Mouse (Mus musculus): ENCODE data around the gene Nsun2. TPM values are rescaled to one million over a fixed set of nuclear protein-coding genes. Genes with fewer than 3 reads are reported as not detected.

The Nsun2 gene
- polyA plus RNA-seq (2014; fragmentation: Nextera tagmentation; extraction: Ambion mirVana) = 110 and 116 TPM in 2 replicates

DNA sequence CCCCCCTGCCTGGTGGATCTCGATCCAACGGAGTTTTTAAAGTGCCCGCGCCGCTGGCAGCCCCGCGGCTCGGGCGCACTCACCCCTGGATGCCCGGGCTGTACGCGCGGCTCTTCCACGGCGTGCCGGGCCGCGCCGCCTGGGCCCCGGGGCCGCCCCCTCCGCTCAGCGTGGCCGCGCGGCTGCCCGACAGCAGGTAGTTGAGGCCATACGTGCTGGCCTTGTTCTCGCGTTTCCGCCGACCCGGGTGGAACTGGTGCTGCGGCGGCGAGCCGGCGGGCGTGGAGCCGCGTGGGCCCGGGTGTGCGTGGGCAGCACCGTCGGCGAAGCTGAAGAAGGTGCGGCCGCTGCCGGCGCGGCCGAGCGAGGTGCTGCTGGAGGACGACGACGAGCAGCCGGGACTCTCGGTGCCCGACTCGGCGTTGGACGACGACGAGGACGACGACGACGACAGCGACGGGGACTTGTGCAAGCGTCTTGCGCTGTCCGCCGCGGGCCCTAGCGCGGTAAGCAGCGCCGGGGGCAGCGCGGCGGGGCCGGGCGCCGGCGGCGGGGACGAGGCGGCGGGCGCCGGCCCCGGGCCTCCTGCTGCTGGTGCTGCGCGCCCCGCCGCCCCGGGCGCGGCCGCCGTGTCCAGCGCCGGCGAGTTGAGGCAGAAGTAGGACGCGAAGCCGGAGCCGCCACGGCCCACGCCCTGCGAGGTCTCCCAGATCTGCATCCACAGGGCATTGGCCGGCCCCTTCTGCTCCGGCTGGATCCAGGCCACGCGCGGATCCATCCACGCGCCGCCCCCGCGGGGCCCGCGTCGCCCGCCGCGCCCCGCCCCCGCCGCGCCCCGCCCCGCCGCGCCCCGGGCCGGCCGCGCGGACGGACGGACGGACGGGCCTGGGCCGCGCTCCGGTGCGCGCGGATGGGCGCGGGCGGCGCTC, at the start of gene Nsun2:
Nsun2 (plus strand) TSS at position 342 of the 929 bp plus-strand sequence.
- no peak for ATAC-seq (ENCODE audit: insufficient number of reproducible peaks, insufficient read depth, low FRiP score, low read depth)
- Histone ChIP-seq H3K9me3 (ENCODE audit: control insufficient read depth, low read depth, low read length) (no peaks in the 10 kb centered on the region), H3K27ac (ENCODE audit: low read length) (peak within 1 kb of the TSS; percentile 83), H3K4me1 (ENCODE audit: control insufficient read depth, insufficient read depth, low read length) (peaks cover 32% of the 10 kb centered on the region), H3K4me3 (ENCODE audit: low read depth, low read length) (peak within 1 kb of the TSS; percentile 97), H3K27me3 (ENCODE audit: control insufficient read depth, insufficient read depth, low read length) (no peaks in the 10 kb centered on the region), H3K9ac (replicated peaks; ENCODE audit: low read depth, low read length) (peak within 1 kb of the TSS; percentile 92), H3K36me3 (ENCODE audit: control insufficient read depth, insufficient read depth, low read length) (peaks cover 6% of the 10 kb centered on the region; the same call in 1 of the 2 replicates), H3K4me2 (replicated peaks; ENCODE audit: low read depth, low read length) (peak within 1 kb of the TSS; percentile 61)
- WGBS = under 1% methylated on average over 107 of the region's 155 CpGs

DNA sequence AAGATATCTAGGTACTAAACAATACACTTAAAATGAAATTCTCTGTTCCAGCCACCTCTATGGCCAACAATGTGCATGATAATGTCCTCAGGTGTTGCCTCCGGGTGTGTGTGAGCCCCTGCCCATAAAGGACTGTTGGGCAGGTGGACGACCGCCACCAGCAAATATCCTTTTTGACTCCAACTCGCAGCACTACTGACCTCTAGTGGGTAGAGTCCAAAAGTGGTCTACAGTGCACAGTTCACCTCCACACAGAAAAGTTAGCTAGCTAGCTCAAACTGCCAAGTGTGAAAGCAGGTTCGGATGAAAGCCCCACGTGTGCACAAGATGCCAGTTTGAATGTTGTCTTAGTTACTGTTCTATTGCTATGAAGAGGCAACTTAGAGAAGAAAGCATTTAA, 48.2 kb upstream of the Nsun2 start:
- H3K9me3 ChIP-seq (ENCODE audit: control insufficient read depth, low read depth, low read length) = no peaks in the 10 kb centered on the region
- WGBS = 16% methylated on average over 6 of the region's 6 CpGs
- H3K36me3 ChIP-seq (ENCODE audit: control insufficient read depth, insufficient read depth, low read length) = no peaks in the 10 kb centered on the region
- no peak overlapping the region for H3K9ac ChIP-seq (replicated peaks; ENCODE audit: low read depth, low read length)
- H3K4me2 ChIP-seq (replicated peaks; ENCODE audit: low read depth, low read length) = no peak overlapping the region
- H3K4me1 ChIP-seq (ENCODE audit: control insufficient read depth, insufficient read depth, low read length) = peaks cover 6% of the 10 kb centered on the region; the same call in 1 of the 2 replicates
- H3K27ac ChIP-seq (ENCODE audit: low read length) = no peak overlapping the region
- ATAC-seq (ENCODE audit: insufficient number of reproducible peaks, insufficient read depth, low FRiP score, low read depth) = no peak
- H3K4me3 ChIP-seq (ENCODE audit: low read depth, low read length) = no peak overlapping the region
- peaks cover 4% of the 10 kb centered on the region; the same call in 1 of the 2 replicates for H3K27me3 ChIP-seq (ENCODE audit: control insufficient read depth, insufficient read depth, low read length)

DNA sequence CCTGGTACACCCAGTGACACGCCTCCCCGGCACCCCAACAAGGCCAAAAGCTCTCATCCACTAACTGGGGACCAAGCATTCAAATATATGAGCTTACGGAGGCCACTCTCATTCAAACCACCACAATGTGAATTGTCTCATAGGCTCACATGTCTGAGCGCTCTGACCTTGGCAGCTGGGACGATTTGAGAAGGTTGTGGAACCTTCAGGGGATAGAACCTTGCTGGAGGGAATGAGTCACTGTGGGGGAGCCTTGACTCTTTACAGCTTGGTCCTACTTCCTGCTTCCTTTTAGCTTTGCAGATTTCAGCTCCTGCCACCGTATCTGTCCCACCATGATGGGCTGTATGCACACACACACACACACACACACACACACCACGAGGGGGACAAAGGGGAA, 47.7 kb upstream of the Nsun2 start:
- H3K9ac ChIP-seq (replicated peaks; ENCODE audit: low read depth, low read length) = no peak overlapping the region
- WGBS = 74% methylated on average over 7 of the region's 7 CpGs
- H3K4me2 ChIP-seq (replicated peaks; ENCODE audit: low read depth, low read length) = no peak overlapping the region
- no peaks in the 10 kb centered on the region for H3K9me3 ChIP-seq (ENCODE audit: control insufficient read depth, low read depth, low read length)
- H3K27ac ChIP-seq (ENCODE audit: low read length) = no peak overlapping the region
- no peak for ATAC-seq (ENCODE audit: insufficient number of reproducible peaks, insufficient read depth, low FRiP score, low read depth)
- peaks cover 4% of the 10 kb centered on the region; the same call in 1 of the 2 replicates for H3K27me3 ChIP-seq (ENCODE audit: control insufficient read depth, insufficient read depth, low read length)
- peaks cover 6% of the 10 kb centered on the region; the same call in 1 of the 2 replicates for H3K4me1 ChIP-seq (ENCODE audit: control insufficient read depth, insufficient read depth, low read length)
- H3K36me3 ChIP-seq (ENCODE audit: control insufficient read depth, insufficient read depth, low read length) = no peaks in the 10 kb centered on the region
- H3K4me3 ChIP-seq (ENCODE audit: low read depth, low read length) = no peak overlapping the region

DNA sequence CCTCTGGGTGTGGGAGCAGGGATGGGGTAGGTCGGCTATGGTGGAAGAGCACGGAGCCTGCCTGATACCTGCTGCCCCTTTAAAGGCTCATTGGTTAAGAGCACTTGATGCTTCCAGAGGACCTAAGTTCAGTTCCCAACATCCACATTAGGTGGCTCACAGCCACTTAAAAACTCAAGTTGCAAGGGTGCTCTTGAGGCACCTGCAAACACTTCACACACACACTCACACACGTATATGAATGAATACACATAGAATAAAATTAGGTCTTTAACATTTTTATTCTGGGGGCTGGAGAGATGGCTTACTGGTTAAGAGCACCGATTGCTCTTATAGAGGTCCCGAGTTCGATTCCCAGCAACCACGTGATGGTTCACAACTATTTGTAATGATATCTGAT, 46.4 kb upstream of the Nsun2 start:
- Histone ChIP-seq H3K4me1 (ENCODE audit: control insufficient read depth, insufficient read depth, low read length) (0 out of 2 replicates have a peak, but pooled peaks cover 3% of the 10 kb centered on the region), H3K4me3 (ENCODE audit: low read depth, low read length) (no peak overlapping the region), H3K27me3 (ENCODE audit: control insufficient read depth, insufficient read depth, low read length) (peaks cover 4% of the 10 kb centered on the region; the same call in 1 of the 2 replicates), H3K27ac (ENCODE audit: low read length) (no peak overlapping the region), H3K9ac (replicated peaks; ENCODE audit: low read depth, low read length) (no peak overlapping the region), H3K4me2 (replicated peaks; ENCODE audit: low read depth, low read length) (no peak overlapping the region), H3K9me3 (ENCODE audit: control insufficient read depth, low read depth, low read length) (no peaks in the 10 kb centered on the region), H3K36me3 (ENCODE audit: control insufficient read depth, insufficient read depth, low read length) (no peaks in the 10 kb centered on the region)
- no peak for ATAC-seq (ENCODE audit: insufficient number of reproducible peaks, insufficient read depth, low FRiP score, low read depth)
- 79% methylated on average over 7 of the region's 7 CpGs for WGBS

DNA sequence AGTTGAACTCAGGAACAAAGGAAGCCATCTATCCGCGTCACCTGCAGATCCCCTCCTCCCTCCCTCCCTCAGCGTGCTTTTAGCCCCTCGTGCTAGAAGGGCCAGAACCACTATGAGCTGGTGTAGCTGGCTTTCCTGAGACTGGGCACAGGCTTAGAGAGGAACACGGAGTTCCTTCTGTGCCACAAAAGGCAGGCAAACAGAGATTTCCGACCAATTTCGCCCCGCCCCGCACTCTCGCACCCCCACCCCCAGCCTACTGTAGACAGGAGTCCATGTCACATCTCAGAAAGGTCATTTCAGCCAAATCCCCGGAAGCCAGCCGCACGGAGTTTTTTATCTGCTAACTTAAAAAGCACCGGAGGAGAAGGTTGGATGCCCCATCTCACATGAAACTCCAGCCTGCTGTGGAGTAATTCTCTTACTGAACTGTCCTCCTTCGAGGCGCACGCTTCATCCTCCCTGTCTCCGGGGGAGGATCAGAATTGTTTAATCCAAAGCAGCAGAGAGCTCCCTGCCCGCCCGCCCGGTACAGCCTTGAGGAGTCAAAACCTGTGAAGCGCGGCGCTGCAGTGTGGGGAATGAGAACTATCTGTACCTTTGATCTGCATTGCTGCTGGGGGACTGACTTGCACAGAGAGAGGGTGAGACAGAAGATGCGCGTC, 45.8 kb upstream of the Nsun2 start:
- under 1% methylated on average over 26 of the region's 26 CpGs for WGBS
- no peak overlapping the region for H3K9ac ChIP-seq (replicated peaks; ENCODE audit: low read depth, low read length)

DNA sequence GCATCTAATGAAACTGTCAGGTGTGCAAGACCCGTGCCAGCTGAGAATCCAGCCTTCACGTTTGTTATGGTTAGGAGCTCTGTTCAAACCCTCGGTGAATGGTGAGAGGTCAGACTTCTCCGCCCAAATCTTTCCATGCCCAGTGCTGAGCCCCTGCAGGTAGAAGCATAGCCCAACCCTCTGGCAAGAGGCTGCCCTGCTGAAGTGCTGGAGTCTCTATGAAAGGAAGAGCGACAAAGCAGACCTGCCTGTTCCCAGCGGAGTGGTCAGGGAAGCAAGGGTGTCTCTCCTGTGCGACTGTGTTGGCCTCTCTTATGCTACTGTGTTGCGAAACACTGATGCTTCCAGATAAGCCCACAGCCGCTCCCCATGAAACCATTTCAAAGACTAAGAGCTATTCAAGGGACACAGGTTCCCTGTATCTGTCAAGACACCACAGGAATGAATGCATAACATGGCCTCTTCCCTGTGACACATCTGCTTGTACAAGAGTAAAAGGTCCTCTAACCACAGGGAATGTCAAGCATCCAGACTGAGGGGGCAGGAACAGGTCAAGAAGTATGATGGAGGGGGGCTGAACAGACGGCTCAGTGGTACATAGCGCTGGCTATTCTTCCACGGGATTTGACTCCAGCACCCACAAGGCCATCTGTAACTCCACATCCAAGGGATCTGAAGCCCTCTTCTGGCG, 44.8 kb upstream of the Nsun2 start:
- Histone ChIP-seq H3K36me3 (ENCODE audit: control insufficient read depth, insufficient read depth, low read length) (no peaks in the 10 kb centered on the region), H3K9me3 (ENCODE audit: control insufficient read depth, low read depth, low read length) (no peaks in the 10 kb centered on the region), H3K27ac (ENCODE audit: low read length) (no peak overlapping the region), H3K4me3 (ENCODE audit: low read depth, low read length) (no peak overlapping the region), H3K4me2 (replicated peaks; ENCODE audit: low read depth, low read length) (no peak overlapping the region; the same call in 1 of the 2 replicates), H3K4me1 (ENCODE audit: control insufficient read depth, insufficient read depth, low read length) (0 out of 2 replicates have a peak, but pooled peaks cover 3% of the 10 kb centered on the region), H3K27me3 (ENCODE audit: control insufficient read depth, insufficient read depth, low read length) (peaks cover 4% of the 10 kb centered on the region; the same call in 1 of the 2 replicates), H3K9ac (replicated peaks; ENCODE audit: low read depth, low read length) (no peak overlapping the region)
- no peak for ATAC-seq (ENCODE audit: insufficient number of reproducible peaks, insufficient read depth, low FRiP score, low read depth)
- WGBS = 31% methylated on average over 13 of the region's 13 CpGs

More for the DNA sequence above, 45.8 kb upstream of the Nsun2 start:
- peak overlapping the region; percentile 43 for H3K4me2 ChIP-seq (replicated peaks; ENCODE audit: low read depth, low read length)
- no peaks in the 10 kb centered on the region for H3K36me3 ChIP-seq (ENCODE audit: control insufficient read depth, insufficient read depth, low read length)
- H3K27ac ChIP-seq (ENCODE audit: low read length) = no peak overlapping the region
- ATAC-seq (ENCODE audit: insufficient number of reproducible peaks, insufficient read depth, low FRiP score, low read depth) = no peak
- 0 out of 2 replicates have a peak overlapping the region, but pooled peaks have one; percentile 12 for H3K4me3 ChIP-seq (ENCODE audit: low read depth, low read length)
- H3K4me1 ChIP-seq (ENCODE audit: control insufficient read depth, insufficient read depth, low read length) = 0 out of 2 replicates have a peak, but pooled peaks cover 3% of the 10 kb centered on the region
- no peaks in the 10 kb centered on the region for H3K9me3 ChIP-seq (ENCODE audit: control insufficient read depth, low read depth, low read length)
- H3K27me3 ChIP-seq (ENCODE audit: control insufficient read depth, insufficient read depth, low read length) = peaks cover 4% of the 10 kb centered on the region; the same call in 1 of the 2 replicates

DNA sequence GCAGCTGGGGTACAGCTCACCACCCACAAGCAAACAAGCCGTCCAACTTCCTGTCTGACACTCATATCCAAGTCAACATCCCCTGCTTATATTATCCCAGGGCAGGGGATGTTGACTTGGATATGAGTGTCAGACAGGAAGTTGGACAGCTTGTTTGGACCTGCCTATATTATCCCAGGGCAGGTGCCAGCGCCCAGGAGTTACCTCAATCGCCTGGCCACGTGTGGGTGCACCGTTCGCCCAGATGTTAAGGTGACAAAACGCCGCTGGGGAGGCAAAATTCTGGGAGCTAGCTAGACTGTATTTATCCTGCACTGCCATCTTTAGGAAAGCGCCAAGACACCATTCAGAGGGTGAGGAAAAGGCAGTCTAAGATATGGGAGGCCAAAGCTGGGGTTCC, 43.8 kb upstream of the Nsun2 start:
- Histone ChIP-seq H3K36me3 (ENCODE audit: control insufficient read depth, insufficient read depth, low read length) (no peaks in the 10 kb centered on the region), H3K9me3 (ENCODE audit: control insufficient read depth, low read depth, low read length) (no peaks in the 10 kb centered on the region), H3K4me1 (ENCODE audit: control insufficient read depth, insufficient read depth, low read length) (0 out of 2 replicates have a peak, but pooled peaks cover 3% of the 10 kb centered on the region), H3K9ac (replicated peaks; ENCODE audit: low read depth, low read length) (no peak overlapping the region), H3K27ac (ENCODE audit: low read length) (no peak overlapping the region), H3K4me3 (ENCODE audit: low read depth, low read length) (no peak overlapping the region), H3K4me2 (replicated peaks; ENCODE audit: low read depth, low read length) (no peak overlapping the region), H3K27me3 (ENCODE audit: control insufficient read depth, insufficient read depth, low read length) (peaks cover 4% of the 10 kb centered on the region; the same call in 1 of the 2 replicates)
- 68% methylated on average over 9 of the region's 9 CpGs for WGBS
- ATAC-seq (ENCODE audit: insufficient number of reproducible peaks, insufficient read depth, low FRiP score, low read depth) = no peak
